Mouse (Mus musculus) adrenal gland, adult 18-20 months (tissue): Measurements from ENCODE around the gene Zscan20. TPM values are rescaled to one million over a fixed set of nuclear protein-coding genes. Genes with fewer than 3 reads are reported as not detected.
"Not testable (repeated sequence)": the region's sequence is repeated elsewhere in the genome, so short reads cannot be mapped to it uniquely, and the experiment has no call there.

ENCODE experiments used
- DNase-seq, 2 experiments: peaks; one replicate each; pipeline ENCODE4 v3.0.0; 2021 to 2022; ENCODE audit warnings: low spot score in 2 of 2
- total RNA-seq, 2 experiments: library from RNA; stranded (reverse); gene quantifications; 1 replicate in 1 of 2; 2 replicates in 1 of 2; pipeline ENCODE4 v1.2.3; 2021

The Zscan20 gene
- total RNA-seq, 2 experiments from 2014 or later, result 4.6 to 6.6 TPM

- no peak for DNase-seq
Measured at GRCm38 (mm10) chr4:128617363-128618120, 7.6 kb upstream of the Zscan20 start.

GRCm38 (mm10) chr4:128615761-128616160 is 5.9 kb upstream of the Zscan20 start:
- DNase-seq, result no peak

DNA sequence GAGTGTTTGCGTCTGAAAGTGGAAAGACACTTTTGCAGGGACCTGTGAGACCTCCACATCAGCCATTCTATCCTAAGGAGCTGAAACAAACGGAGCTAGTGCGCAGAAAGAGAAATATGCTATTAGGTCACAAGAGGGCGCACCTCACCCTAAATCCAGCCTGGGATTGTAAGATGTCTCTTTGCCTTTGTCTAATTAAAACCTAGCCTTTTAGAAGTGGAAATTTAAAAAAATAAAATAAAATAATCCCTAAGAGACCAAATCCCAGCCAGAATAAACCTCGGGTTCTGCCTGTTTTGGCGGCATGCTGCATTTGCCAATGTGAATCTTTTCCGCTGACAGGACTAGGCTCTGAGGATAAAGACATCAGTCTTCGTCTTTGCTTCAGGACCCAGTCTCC is 3.4 kb upstream of the Zscan20 start:
- peak in 1 of 2 experiments; percentile 33 for DNase-seq

GRCm38 (mm10) chr4:128611726-128612125 is 1.8 kb upstream of the Zscan20 start:
- not testable (repeated sequence) for DNase-seq

DNA sequence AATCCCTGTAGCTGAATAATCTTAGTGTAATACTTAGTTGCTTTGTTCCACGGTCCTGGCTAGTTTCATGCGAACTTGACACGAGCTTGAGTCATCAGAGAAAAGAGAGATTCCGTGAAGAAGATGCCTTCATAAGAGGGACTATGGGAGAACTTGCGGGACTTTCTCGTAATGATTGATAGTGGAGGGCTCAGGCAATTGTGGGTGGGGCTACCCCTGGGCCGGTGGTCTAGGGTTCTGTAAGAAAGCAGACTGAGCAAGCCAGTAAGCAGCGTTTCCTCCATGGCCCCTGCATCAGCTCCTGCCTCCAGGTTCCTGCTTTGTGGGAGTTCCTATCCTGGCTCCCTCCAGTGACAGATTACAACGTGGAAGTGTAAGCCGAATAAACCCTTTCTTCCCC is 808 bp upstream of the Zscan20 start:
- DNase-seq, result no peak

DNA sequence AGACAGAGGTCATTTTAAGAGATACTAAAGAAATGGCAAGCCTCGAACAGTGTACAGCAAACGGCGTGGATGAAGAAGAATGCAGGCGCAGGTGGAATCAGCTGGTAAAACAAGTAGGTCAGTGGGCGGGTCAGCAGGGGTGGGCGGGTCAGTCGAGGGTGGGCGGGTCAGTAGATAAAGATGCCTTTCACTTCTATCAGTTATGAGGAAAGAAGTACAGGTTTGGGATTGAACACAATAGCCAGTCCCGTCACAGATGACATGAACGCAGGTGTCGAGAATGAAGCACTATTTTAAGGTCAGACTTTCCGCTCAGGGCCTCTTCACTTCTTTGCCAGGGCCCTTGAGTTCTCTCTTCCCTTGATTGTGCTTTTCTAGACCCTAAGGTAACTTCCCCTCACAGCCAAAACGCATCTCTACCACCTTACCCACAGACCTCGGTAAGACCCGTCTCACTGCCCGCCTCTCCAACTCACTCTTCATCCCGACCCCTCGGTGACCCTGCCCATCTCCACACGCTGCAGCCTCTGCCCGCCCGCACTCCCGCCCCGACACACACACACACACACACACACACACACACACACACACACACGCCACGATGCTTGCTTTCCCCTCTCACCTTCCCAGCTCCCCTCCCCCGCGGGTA is 498 bp downstream of the Zscan20 start:
- no peak for DNase-seq

- no peak for DNase-seq
Measured at GRCm38 (mm10) chr4:128607661-128608060, 2.2 kb downstream of the Zscan20 start.

- no peak for DNase-seq
Measured at GRCm38 (mm10) chr4:128606586-128606985, 3.3 kb downstream of the Zscan20 start.

GRCm38 (mm10) chr4:128597801-128598560 is 11.9 kb downstream of the Zscan20 start:
- DNase-seq, result no peak

- DNase-seq, result no peak
Measured at GRCm38 (mm10) chr4:128594062-128594461, 15.8 kb downstream of the Zscan20 start.

- DNase-seq, result no peak
Measured at GRCm38 (mm10) chr4:128593286-128593685, 16.6 kb downstream of the Zscan20 start.

GRCm38 (mm10) chr4:128579182-128579581 is 30.7 kb downstream of the Zscan20 start:
- DNase-seq, result peak; percentile 44 to 60

DNA sequence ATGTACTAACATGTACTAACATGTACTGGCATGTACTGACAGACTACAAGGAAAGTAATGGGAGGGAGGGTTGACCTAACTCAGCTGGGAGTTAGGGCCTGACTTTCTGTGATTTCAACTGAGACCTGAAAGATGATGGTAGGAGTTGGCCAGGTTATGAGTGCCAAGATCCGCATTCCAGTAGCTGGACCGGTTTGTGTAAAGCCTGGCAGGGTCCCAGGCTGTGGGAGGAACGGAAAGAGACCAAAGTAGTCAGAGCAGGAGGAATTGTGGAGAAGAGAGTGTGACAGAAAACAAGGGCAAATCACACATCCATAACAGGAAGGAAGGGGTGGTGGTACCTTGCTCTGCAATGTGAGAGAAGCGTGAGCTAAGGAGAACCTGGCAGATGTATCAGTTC is 34.1 kb downstream of the Zscan20 start:
- DNase-seq, result no peak

DNA sequence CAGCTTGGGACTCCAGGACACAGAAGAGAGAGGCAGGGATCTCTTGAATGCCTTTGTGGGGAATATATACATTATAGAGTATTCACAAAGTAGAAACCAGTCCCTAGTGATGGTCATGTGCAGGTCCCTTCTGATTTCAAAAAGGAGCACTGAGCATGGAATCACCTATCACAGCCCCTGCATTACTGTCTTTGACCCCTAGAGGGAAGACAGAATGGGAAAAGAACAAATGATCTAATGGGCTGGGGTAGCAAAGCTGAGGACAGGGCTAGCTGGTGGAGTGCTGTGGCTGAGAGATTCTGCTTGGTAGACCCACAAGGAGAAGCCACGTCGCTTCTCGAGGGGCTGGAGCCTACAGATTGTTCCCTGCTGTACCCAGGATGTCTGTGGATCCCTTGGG is 49.6 kb downstream of the Zscan20 start:
- DNase-seq, result no peak

GRCm38 (mm10) chr4:128554198-128554597 is 55.7 kb downstream of the Zscan20 start:
- DNase-seq, result no peak

DNA sequence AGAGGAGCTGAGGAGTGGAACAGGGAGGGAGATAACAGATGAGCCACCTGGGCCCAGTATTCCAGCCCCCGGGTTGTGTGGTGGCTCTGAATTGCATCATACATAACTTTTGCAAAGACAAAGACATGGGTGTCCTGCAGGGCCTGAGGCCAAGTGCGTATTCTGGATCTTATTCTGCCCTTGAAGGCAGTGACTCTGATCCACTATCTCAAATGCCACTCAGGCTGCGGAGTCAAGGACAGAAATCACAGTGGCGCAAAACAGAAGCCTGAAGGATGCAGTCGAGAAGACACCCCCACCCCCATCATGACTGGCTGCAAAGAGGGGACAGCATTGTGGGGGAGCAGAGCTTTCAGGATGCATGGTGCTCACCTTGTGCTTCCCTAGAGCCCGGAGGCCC is 59.1 kb downstream of the Zscan20 start:
- DNase-seq, result peak in 1 of 2 experiments; percentile 17

GRCm38 (mm10) chr4:128543956-128544486 is 65.9 kb downstream of the Zscan20 start:
- DNase-seq, result not testable (repeated sequence)

GRCm38 (mm10) chr4:128543378-128543777 is 66.5 kb downstream of the Zscan20 start:
- peak; percentile 38 to 49 for DNase-seq
